8 mouse cellular contexts compared by ENCODE assay signal in the genomic region with DNA sequence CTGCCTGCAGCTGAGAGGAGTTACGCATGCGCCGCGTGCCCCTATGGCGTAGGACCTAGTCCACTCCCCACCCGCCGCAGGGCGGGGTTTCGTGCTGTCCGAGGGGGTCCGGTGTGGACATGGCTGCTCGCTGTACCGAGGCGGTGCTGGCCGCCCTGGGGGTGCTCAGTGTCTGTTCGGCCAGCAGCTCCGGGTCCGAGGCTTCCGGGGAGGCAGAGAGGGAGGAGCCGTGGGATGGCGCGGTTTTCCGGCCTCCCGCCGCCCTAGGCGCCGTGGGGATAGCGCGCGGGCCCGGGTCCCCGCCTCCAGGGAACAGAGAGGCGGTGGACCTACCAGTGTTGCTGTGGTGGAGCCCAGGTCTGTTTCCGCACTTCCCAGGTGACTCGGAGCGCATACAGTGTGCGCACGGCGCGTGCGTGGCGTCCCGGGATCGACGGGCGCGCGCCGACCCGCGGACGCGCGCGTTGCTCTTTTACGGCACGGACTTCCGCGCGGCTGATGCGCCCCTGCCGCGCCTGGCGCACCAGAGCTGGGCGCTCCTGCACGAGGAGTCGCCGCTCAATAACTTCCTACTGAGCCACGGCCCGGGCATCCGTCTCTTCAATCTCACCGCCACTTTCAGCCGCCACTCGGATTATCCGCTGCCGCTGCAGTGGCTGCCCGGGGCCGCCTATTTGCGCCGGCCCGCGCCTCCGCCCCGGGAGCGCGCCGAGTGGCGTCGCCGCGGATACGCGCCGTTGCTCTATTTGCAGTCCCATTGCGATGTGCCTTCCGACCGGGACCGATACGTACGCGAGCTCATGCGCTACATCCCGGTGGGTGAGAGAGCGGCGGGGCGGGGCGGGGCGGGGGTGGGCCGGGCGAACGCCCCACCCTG. TPM values are rescaled to one million over a fixed set of nuclear protein-coding genes. Genes with fewer than 3 reads are reported as not detected.
DNase-seq lines count a peak whose midpoint lies in the region; ATAC-seq and TF ChIP-seq lines count a peak whose summit lies in the region.

Fut11 (plus strand) TSS at position 85 of the 877 bp plus-strand sequence.

- no peaks in the 10 kb centered on the region for H3K9me3 ChIP-seq in heart, embryonic 11.5 days (replicated peaks; ENCODE audit: control insufficient read depth, low read length)
- no peaks in the 10 kb centered on the region for H3K9me3 ChIP-seq in kidney, embryonic 16.5 days (ENCODE audit: low read length)

- H3K9ac ChIP-seq in heart, embryonic 11.5 days (ENCODE audit: low read depth, low read length): peak within 1 kb of the TSS; percentile 80
- H3K9ac ChIP-seq in kidney, embryonic 16.5 days (replicated peaks; ENCODE audit: low read length): peak within 1 kb of the TSS; percentile 93
- H3K9ac ChIP-seq in liver, adult 2 months (ENCODE audit: low read depth, low read length): peak within 1 kb of the TSS; percentile 78

- peak; percentile 76 for ATAC-seq in erythroblast, adult 5-6 weeks (replicated peaks; ENCODE audit: low FRiP score, poor library complexity, severe bottlenecking)
- ATAC-seq in heart, embryonic 11.5 days (replicated peaks; ENCODE audit: insufficient number of reproducible peaks, low FRiP score, low TSS enrichment): peak; percentile 87
- peak; percentile 95 for ATAC-seq in kidney, embryonic 16.5 days (ENCODE audit: low FRiP score, low TSS enrichment)
- peak; percentile 60 for ATAC-seq in monocyte, adult 5-6 weeks (replicated peaks; ENCODE audit: insufficient number of reproducible peaks, low FRiP score, low TSS enrichment, poor library complexity, severe bottlenecking)

- DNase-seq in brain, embryonic 14.5 days (ENCODE audit: low read depth): peak; percentile 93
- DNase-seq in liver, adult 2 months (ENCODE audit: extremely low read depth, low read depth, low spot score): no peak
- DNase-seq in spleen, postnatal 36 days (ENCODE audit: low spot score in 2 of 2): peak; percentile 82 to 86

- H3K4me1 ChIP-seq in heart, embryonic 11.5 days (ENCODE audit: control insufficient read depth, insufficient read depth, low read length): peaks cover 31% of the 10 kb centered on the region
- H3K4me1 ChIP-seq in kidney, embryonic 16.5 days (ENCODE audit: insufficient read depth, low read length): peaks cover 47% of the 10 kb centered on the region
- H3K4me1 ChIP-seq in liver, adult 2 months (ENCODE audit: control insufficient read depth, insufficient read depth, low read length): no peaks in the 10 kb centered on the region; the same call in none of the 2 replicates

- peak within 1 kb of the TSS; percentile 59 for H3ac ChIP-seq in C2C12 (ENCODE audit: control insufficient read depth, insufficient read length, low read depth)

- H3K4me2 ChIP-seq in heart, embryonic 11.5 days: peak within 1 kb of the TSS; percentile 78
- H3K4me2 ChIP-seq in kidney, embryonic 16.5 days (replicated peaks; ENCODE audit: low read depth, low read length): peak within 1 kb of the TSS; percentile 72

- peaks cover 60% of the 10 kb centered on the region for H3K36me3 ChIP-seq in C2C12 (ENCODE audit: control insufficient read depth, insufficient read depth)
- H3K36me3 ChIP-seq in heart, embryonic 11.5 days (ENCODE audit: control insufficient read depth, insufficient read depth, low read length): peaks cover 24% of the 10 kb centered on the region
- H3K36me3 ChIP-seq in kidney, embryonic 16.5 days (ENCODE audit: insufficient read depth, low read length): peaks cover 39% of the 10 kb centered on the region
- H3K36me3 ChIP-seq in liver, adult 2 months (ENCODE audit: control insufficient read depth, insufficient read depth, low read length): peaks cover 49% of the 10 kb centered on the region

- peaks cover 34% of the 10 kb centered on the region for H3K79me3 ChIP-seq in C2C12 (ENCODE audit: low read depth)

- peak; percentile 60 for TF ChIP-seq POLR2A in brain, embryonic 14.5 days (IDR thresholded peaks at IDR 0.05; ENCODE audit: borderline replicate concordance, extremely low read depth, insufficient read depth, insufficient read length, poor library complexity, severe bottlenecking)
- peak; percentile 43; the same call in 1 of the 2 replicates for TF ChIP-seq POLR2A in liver, adult 2 months (IDR thresholded peaks at IDR 0.05; ENCODE audit: extremely low read depth, insufficient read depth, low read length)

- TF ChIP-seq CTCF in C2C12 (IDR thresholded peaks at IDR 0.05; ENCODE audit: control insufficient read depth, insufficient read depth, insufficient read length): no peak
- TF ChIP-seq CTCF in brain, embryonic 14.5 days (IDR thresholded peaks at IDR 0.05; ENCODE audit: borderline replicate concordance, extremely low read depth, insufficient read depth, insufficient read length): no peak
- no peak for TF ChIP-seq CTCF in liver, adult 2 months (IDR thresholded peaks at IDR 0.05; ENCODE audit: low read depth, low read length)

- H3K27me3 ChIP-seq in C2C12 (ENCODE audit: control insufficient read depth, insufficient read depth, insufficient read length): no peaks in the 10 kb centered on the region
- H3K27me3 ChIP-seq in heart, embryonic 11.5 days (ENCODE audit: control insufficient read depth, insufficient read depth, low read length): no peaks in the 10 kb centered on the region
- no peaks in the 10 kb centered on the region for H3K27me3 ChIP-seq in kidney, embryonic 16.5 days (ENCODE audit: insufficient read depth, low read length)
- H3K27me3 ChIP-seq in liver, adult 2 months (ENCODE audit: control insufficient read depth, insufficient read depth, low read length): no peaks in the 10 kb centered on the region

- H3K4me3 ChIP-seq in C2C12 (ENCODE audit: insufficient read depth, poor library complexity, severe bottlenecking): peak within 1 kb of the TSS; percentile 56
- peak within 1 kb of the TSS; percentile 75 for H3K4me3 ChIP-seq in heart, embryonic 11.5 days (ENCODE audit: low read depth, low read length)
- peak within 1 kb of the TSS; percentile 86 for H3K4me3 ChIP-seq in kidney, embryonic 16.5 days (ENCODE audit: low read length)
- peak within 1 kb of the TSS; percentile 69 for H3K4me3 ChIP-seq in liver, adult 2 months (ENCODE audit: insufficient read depth, low read depth, low read length)

- peaks cover 46% of the 10 kb centered on the region for H3K79me2 ChIP-seq in C2C12 (ENCODE audit: control insufficient read depth, insufficient read depth)
- peaks cover 17% of the 10 kb centered on the region; the same call in 1 of the 2 replicates for H3K79me2 ChIP-seq in liver, adult 2 months (ENCODE audit: control insufficient read depth, insufficient read depth, low read length)

- under 1% methylated on average over 110 of the region's 111 CpGs for WGBS in heart, embryonic 11.5 days (ENCODE audit: insufficient replicate concordance)
- WGBS in kidney, embryonic 16.5 days: under 1% methylated on average over 111 of the region's 111 CpGs
- 59% methylated on average over 111 of the region's 111 CpGs for WGBS in liver, adult 2 months

- peak within 1 kb of the TSS; percentile 93 for H3K27ac ChIP-seq in heart, embryonic 11.5 days (ENCODE audit: low read depth, low read length)
- H3K27ac ChIP-seq in kidney, embryonic 16.5 days (ENCODE audit: low read length): peak within 1 kb of the TSS; percentile 99
- peak within 1 kb of the TSS; percentile 67 for H3K27ac ChIP-seq in liver, adult 2 months (replicated peaks; ENCODE audit: insufficient read depth, low read depth, low read length)

TF ChIP-seq in C2C12, 6 proteins besides CTCF, POLR2A, EP300 and RAD21:
- peak; percentile 16 for TF ChIP-seq MAX (IDR thresholded peaks at IDR 0.05)
- TF ChIP-seq CEBPB (IDR thresholded peaks at IDR 0.05; ENCODE audit: low read depth): no peak
- no peak for TF ChIP-seq USF1 (IDR thresholded peaks at IDR 0.05; ENCODE audit: low read depth)

RNA-seq across cellular contexts. Expression of gene Fut11, which starts in this region (rescaled TPM):
- 6.3 TPM for polyA plus RNA-seq in C2C12 (2012; fragmentation: generic; extraction: Trizol)
- 21.1 and 24.7 TPM in 2 replicates for polyA plus RNA-seq in brain, embryonic 14.5 days (2012; rRNA removed)
- total RNA-seq in erythroblast, adult 5-6 weeks (2015; ENCODE audit: low replicate concordance): 2.5 and 9.2 TPM in 2 replicates
- total RNA-seq in erythroblast, adult 5-6 weeks (2017; ENCODE audit: low replicate concordance): 1.5 and 1.7 TPM in 2 replicates
- 13.4 and 18.8 TPM in 2 replicates for polyA plus RNA-seq in heart, embryonic 11.5 days (2014; fragmentation: Nextera tagmentation; extraction: Ambion mirVana)
- 28.2 and 28.5 TPM in 2 replicates for polyA plus RNA-seq in kidney, embryonic 16.5 days (2015; fragmentation: Nextera tagmentation; extraction: Ambion mirVana)
- 3.3 and 3.7 TPM in 2 replicates for total RNA-seq in liver, adult 2 months (2014; rRNA removed)
- polyA plus RNA-seq in liver, adult 2 months (2012; rRNA removed): 2.5 and 3.8 TPM in 2 replicates
- 5.0 to 9.7 TPM (median 8.2 TPM) in 3 replicates for total RNA-seq in monocyte, adult 5-6 weeks (2017)
